Mouse (Mus musculus): ENCODE measurements around the gene Aspm.
"Not testable (repeated sequence)": the region's sequence is repeated elsewhere in the genome, so short reads cannot be mapped to it uniquely, and the experiment has no call there.

Aspm gene

GRCm38 (mm10) chr1:139454340-139455225 lies at the start of gene Aspm:
Aspm (plus strand) TSS chr1:139454772.
- DNase-seq (ENCODE audit: low spot score), result peak; percentile 76

- no peak for DNase-seq (ENCODE audit: low spot score)
Observed at GRCm38 (mm10) chr1:139405766-139406165, 48.8 kb upstream of the Aspm start.

GRCm38 (mm10) chr1:139407701-139408100 lies 46.9 kb upstream of the Aspm start:
- no peak for DNase-seq (ENCODE audit: low spot score)

- DNase-seq (ENCODE audit: low spot score), result not testable (repeated sequence)
Observed at GRCm38 (mm10) chr1:139412365-139412764, 42.2 kb upstream of the Aspm start.

- no peak for DNase-seq (ENCODE audit: low spot score)
Observed at GRCm38 (mm10) chr1:139413465-139413864, 41.1 kb upstream of the Aspm start.

GRCm38 (mm10) chr1:139421521-139421874 lies 33.1 kb upstream of the Aspm start:
- no peak for DNase-seq (ENCODE audit: low spot score)

GRCm38 (mm10) chr1:139421875-139422791 lies 32.4 kb upstream of the Aspm start, which contains the start of gene Zbtb41:
Zbtb41 (plus strand) TSS chr1:139422288.
- peak; percentile 87 for DNase-seq (ENCODE audit: low spot score)

- DNase-seq (ENCODE audit: low spot score), result no peak
Observed at GRCm38 (mm10) chr1:139422941-139423340, 31.6 kb upstream of the Aspm start.

- no peak for DNase-seq (ENCODE audit: low spot score)
Observed at GRCm38 (mm10) chr1:139423931-139424330, 30.6 kb upstream of the Aspm start.

GRCm38 (mm10) chr1:139425006-139425405 lies 29.6 kb upstream of the Aspm start:
- DNase-seq (ENCODE audit: low spot score), result no peak

GRCm38 (mm10) chr1:139438373-139438772 lies 16.2 kb upstream of the Aspm start:
- no peak for DNase-seq (ENCODE audit: low spot score)

- not testable (repeated sequence) for DNase-seq (ENCODE audit: low spot score)
Observed at GRCm38 (mm10) chr1:139443103-139443502, 11.5 kb upstream of the Aspm start.

- no peak for DNase-seq (ENCODE audit: low spot score)
Observed at GRCm38 (mm10) chr1:139455226-139455869, 776 bp downstream of the Aspm start.

GRCm38 (mm10) chr1:139460807-139461206 lies 6.2 kb downstream of the Aspm start:
- DNase-seq (ENCODE audit: low spot score), result no peak

GRCm38 (mm10) chr1:139465936-139466335 lies 11.4 kb downstream of the Aspm start:
- DNase-seq (ENCODE audit: low spot score), result no peak

GRCm38 (mm10) chr1:139478898-139479297 lies 24.3 kb downstream of the Aspm start:
- DNase-seq (ENCODE audit: low spot score), result no peak

- no peak for DNase-seq (ENCODE audit: low spot score)
Observed at GRCm38 (mm10) chr1:139480246-139480645, 25.7 kb downstream of the Aspm start.

- no peak for DNase-seq (ENCODE audit: low spot score)
Observed at GRCm38 (mm10) chr1:139481146-139481545, 26.6 kb downstream of the Aspm start.

- DNase-seq (ENCODE audit: low spot score), result no peak
Observed at GRCm38 (mm10) chr1:139494630-139495029, 40.1 kb downstream of the Aspm start.

- no peak for DNase-seq (ENCODE audit: low spot score)
Observed at GRCm38 (mm10) chr1:139495408-139495807, 40.8 kb downstream of the Aspm start.

- DNase-seq (ENCODE audit: low spot score), result no peak
Observed at GRCm38 (mm10) chr1:139496212-139496611, 41.6 kb downstream of the Aspm start.

- DNase-seq (ENCODE audit: low spot score), result no peak
Observed at GRCm38 (mm10) chr1:139499751-139500150, 45.2 kb downstream of the Aspm start.

Measured in ovary, postnatal 14 days (tissue).